Mouse (Mus musculus): ENCODE data around the gene Osbpl5. TPM values are rescaled to one million over a fixed set of nuclear protein-coding genes. Genes with fewer than 3 reads are reported as not detected.
A peak's percentile ranks its signal among the peaks of the same experiment; 100 is the strongest.

Gene Osbpl5
- total RNA-seq, 2 experiments from 2014 or later, result 16.6 to 17.6 TPM

DNA sequence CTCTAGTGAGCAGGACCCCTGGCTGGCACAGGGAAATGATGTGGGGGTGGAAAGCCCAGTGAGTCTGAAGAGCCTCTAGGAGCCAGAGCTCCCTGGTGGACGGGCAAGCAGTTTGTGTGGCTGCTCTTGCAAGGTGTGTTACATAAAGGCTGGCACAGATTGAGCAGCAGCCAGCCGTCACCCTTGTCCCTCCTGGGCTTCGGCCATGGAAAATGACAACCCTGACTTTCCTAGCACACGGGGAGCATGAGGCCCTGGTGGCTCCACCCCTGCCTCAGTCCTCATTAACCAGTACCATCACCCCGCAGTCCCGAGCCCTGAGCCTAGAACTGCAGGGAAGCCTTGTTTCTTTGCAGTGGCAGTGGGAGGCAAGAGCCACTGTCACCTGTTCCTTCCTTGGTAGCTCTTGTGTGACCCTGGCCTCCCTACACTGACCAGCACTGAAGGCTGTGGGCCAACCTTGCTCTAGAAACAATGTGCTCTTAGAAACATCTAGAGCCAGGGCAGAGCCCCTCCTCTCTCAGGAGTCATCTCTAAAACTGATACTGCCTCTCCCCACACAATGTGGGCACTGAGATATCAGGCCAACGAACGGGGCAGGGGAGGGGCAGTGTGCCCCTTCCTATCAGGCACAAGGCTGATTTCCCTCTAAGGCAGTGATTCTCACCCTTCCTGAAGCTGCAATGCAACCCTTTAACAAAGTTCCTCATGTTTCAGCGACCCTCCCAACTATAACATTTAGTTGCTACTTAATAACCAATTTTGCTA is 1.2 kb downstream of the Osbpl5 start:
- DNase-seq, result peak in 1 of 2 experiments; percentile 31

DNA sequence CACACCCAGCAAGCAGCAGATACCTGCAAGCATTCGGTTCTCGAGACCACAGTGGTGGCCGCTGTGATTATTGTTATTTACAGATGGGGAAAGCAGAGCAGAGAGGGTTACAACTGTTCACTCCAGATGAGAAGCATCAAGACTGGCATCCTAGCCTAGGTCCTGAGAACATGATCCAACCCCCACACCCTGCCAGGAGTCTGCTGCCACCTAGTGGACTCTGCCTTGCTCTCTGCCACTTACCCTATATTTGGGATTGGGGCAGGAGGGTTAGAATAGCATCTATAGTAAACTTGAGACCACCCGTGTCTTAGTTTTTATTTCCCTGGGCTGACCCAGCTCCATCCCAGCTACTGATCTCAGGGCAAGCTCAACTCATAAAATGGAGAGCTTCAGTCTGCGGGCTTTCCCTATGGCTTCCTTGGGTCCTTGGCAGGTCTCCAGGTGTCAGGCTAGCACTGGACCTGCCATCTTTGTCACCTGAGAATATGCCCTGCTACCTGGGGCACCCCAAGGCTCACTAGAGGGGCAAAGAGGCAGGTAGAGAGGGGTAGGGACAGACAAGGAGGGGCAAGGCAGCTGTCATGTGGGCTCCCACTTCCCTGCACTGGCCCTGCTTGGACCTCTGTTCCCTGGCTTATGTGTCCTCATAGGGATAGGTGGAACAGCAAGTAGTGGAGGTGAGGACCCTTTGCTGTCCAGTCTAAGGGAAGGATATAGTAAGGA is 2.6 kb downstream of the Osbpl5 start:
- peak; percentile 46 to 77 for DNase-seq

DNA sequence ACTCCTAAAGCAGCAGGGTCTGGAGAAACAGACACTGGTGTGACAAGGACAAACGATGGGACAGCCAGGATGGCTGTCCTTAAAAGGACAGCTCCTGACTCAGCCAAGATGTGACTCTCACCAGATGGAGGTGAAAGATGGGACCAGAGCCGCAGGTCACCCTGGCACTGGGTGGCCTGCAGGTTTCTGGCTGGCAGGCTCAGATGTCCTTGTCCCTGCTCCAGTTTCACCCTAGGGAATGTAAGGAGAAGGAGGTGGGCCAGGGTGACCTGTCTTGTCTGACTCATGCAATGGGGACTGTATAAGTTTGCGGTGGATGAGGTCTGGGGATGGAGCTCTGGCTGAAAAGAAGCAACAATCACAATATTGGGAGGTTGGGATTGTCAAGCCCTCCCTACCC is 4.2 kb downstream of the Osbpl5 start:
- DNase-seq, result no peak

DNA sequence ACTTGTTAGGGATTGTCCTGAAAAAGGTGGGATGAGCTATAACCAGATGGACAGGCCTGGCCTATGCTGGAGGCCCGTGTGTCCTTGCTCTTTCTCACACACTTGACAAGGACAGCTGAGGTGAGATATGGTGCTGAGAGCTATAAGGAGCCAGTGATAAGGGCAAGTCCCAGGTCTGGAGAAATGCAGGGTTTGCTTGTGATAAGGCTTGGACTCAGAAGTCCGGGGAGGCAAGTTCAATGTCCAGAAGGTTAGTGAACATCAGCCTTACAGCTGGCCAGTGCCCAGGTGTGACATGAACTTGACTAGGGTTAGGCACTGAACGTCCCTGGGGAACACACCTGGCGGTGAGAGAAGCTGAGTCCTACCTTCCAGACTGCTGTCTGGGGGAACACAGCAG is 4.7 kb downstream of the Osbpl5 start:
- DNase-seq, result no peak

DNA sequence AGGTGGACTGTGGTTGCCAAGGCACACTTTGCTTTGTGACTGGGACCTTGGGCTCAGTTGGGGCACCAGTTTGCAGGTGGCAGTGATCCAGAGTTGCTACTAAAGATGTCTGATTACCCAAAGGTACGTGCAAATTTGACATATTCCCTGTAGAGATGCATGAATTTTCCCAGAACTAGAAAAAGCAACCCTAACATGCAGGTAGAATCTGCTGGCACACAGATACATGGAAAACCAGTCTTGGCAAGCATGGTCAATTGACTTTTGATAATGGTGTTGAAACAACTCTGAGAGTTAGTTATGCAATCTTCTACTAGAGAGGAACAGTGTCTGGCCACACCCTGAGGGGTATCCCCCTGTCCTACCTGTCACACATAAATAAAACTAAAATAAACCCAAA is 5.4 kb downstream of the Osbpl5 start:
- no peak for DNase-seq

DNA sequence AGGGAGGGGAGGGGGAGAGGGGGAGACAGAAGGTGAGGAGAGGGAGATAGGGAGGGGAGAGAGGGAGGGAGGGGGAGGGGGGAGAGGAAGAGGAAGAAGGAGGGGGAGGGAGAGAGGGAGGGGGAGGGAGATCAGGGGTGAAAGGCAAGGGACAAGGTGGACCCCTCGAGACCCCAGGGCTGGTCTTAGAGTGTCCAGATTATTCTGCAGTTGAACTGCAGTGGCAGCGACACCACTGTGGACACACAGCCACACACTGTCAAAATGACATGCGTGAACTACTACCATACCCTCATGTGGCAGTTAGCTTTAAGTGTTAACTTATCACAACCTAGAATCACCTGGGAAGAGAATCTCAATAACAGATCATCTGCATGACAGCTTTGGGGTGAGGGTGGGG is 7.7 kb downstream of the Osbpl5 start:
- DNase-seq, result no peak

DNA sequence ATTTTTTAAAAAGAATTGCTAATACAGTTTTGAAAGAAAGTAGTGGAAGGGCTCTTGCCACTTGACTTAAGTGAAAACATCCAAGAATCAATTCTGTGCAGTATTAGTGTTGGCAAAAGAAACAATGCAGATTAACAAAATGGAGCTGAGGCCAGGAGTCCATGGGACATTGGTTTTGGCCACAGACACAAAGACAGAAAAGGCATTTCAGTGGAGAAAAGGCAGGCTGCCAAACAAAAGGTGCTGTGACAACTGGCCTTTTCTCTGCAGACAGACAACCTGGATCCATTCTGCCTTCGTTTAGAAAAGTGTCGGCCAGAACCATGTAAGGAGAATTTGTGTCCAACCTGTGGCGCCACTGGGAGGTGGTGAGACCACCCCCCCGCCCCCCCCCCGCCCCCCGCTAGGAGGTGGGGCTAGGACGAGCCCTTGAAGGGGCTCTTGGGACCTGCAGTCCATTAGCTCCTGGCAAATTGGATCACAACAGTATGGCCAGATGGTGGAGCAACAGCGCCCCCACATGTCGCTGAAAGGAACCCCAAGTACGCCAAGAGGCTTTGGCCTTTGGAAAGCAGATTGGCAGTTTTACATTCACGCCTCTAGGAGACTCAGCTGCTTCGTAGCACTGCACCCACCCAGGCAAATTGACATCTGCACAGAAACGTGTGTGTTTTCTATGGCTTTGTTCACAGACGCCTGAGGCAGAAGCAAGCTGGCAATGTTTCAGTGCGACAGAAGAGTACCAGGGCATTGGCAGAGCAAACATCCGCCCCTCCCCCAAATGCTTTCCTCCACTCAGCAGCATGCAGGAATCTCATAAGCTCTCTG is 8.5 kb downstream of the Osbpl5 start:
- DNase-seq, result peak; percentile 88 to 95

DNA sequence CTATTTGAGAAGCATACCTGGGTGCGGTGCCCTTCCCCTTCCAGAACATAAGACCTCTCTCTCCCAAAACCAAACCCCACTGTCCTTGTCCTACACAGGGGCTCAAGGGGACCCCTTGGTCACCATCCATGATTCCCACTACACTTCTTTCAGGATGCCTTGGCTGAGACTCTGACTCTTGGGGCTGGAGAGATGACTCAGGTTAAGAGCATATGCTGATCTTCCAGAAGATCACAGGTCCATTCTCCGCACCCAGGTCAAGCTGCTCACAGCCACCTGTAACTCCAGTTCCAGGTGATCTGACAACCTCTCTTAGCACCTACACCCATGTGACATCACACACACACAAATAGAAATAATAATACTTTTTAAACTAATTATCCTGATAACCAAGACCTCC is 16.1 kb downstream of the Osbpl5 start:
- no peak for DNase-seq

DNA sequence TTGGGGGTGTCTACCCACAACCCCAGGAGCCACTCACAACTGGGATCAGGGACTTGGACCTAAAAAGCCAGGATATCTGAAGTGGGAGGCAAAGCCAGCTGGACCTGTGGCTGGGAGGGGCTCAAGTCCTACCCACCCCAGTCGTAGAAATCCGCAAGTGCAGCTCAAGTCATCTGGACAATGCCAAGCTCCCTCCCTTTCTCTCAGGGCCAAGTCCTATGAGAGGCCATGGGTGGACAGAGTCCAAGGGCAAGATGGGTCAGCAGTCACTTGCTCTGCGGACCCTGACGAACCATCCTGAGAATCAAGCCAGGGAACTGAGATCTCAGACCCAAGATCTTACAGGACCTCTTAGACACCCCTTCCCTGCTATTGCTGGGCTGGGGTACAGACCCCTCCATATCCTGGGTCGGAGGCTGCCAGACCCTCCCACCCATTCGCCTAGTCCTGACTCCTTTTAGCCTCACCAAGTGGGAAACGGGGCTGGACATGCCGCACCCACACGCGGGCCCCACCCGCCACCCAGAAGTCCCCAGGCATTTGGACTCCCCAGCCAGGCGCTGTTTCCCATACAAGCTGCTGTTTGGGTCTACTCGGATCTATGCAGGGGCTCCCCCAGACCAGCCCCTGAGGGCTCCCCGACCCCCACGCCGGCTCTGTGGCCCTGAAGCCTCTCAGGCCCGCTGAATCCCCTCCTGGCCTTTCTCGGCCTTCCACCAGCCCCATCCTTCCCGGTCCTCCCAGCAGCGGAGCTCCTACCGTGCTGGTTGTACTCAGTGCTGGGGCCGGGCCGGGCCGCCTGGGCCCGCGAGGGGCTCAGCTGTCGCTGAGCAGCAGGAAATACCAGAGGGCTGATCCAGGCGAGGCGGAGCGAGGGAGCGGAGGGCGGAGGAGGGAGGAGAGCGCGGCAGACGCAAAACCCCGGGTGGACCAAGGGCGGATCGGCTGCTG is 17.0 kb downstream of the Osbpl5 start:
- peak; percentile 90 to 92 for DNase-seq

DNA sequence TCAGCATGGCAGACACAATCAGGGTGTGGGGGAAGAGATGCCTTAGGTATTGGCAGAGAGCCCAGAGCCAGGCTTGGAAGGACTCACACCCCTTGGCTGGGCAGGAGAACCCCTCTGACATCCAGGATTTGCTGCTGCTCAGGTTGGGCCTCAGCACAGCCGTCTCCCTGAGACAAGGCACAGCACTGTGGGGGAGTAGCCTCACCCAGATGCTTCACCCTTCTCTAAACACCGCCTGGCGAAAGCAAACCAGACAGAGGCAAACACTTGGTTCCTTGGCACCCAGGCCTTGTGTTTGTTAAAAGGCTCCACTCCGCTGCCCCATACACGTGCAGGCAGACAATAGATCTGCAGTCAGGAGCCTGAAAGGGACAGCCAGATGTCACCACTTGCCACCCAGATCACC is 18.2 kb downstream of the Osbpl5 start:
- DNase-seq, result peak; percentile 42 to 49

DNA sequence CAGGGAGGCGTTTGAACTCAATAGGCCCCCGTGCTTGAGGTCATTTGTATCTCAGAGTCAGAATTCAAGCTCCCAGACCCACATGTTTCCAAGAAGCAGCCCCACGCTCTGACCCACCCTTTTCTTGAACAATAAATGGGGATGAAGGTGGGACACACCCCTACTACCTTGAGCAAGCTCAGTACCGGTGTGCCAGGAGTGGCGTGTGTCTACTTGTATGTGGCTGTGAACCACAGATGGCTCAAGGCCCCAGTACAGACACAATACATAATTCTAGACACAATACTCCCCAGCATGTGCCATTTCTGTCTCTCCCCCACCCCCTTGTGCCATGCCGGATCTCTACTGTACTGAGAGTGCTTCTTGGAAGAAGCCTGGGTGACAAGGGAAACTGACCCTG is 18.6 kb downstream of the Osbpl5 start:
- DNase-seq, result no peak

DNA sequence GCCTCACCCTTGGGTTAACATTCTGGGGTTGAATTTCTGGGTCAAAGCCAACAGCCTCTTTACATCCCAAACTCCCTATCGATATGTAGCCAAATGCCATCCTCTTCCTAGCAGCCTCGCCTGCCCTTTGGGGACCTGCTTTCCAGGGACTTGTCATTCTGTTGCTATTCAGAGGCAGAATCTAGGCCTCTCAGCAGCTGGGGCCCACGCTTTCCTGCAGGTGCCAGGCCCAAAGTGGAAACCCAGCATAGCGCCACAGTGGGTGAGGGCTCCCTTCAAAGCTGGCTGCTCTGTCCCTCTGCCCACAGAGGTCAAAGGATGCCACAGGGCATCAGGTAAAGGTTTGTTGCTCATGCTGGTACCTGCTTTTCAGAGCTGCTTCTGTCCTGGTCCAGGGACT is 23.0 kb downstream of the Osbpl5 start:
- DNase-seq, result no peak

DNA sequence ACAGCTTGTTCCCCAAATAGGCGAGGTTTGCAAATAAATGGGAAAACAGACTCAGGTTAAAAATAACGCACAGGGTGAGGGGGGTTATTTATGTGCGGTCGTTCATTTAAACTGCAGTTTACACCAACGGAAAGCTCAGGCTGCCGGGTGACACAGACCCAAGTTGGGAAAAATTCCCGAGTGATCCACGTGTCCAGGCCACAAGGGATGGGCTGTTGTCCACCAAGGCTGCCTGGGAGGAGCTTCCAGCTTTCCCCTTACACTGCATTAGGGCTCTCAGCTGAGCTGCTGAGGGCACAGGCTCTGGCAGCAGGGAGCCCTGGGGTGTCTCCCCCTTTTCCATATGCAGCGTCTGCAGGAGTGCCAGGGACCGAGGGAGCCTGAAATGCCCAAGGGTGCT is 26.9 kb downstream of the Osbpl5 start:
- peak; percentile 64 to 72 for DNase-seq

DNA sequence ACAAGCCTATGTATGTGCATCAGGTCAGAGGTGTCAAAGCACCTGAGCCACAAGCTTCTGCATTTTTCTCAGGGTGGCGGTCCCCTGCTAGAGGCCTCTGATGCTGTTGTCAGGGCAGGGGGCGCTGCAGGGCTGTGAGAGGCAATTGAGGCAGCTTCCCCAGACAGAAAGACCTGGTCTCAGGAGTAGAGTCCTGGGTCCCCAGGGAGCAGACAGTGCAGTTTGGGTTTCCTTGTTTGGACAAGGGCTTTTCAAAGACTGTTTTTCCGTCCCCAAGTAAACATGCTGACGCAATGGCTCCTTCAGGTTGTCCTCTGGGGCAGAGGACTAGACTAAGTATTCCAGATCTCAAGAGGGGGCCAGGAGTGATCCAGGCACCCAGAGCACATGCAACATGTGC is 30.4 kb downstream of the Osbpl5 start:
- no peak for DNase-seq

DNA sequence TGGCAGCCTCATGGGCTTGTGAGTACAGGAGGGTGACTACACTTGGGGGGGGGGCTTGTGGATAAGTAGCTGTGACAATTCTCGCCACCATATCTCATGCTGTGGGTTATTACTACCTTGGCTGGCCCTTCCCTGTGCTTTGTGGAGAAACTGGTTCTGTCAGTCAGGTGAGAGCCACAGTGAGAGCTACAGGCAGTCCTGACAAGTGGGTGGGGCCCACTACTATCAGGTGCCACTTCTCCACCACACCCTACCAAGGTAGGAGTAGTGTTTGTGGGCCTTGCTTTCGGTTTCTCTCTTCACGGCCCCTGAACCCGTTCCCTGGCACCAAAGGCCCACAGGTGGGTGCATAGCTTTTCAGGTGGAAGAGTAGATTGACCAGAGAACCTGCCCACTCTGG is 32.9 kb downstream of the Osbpl5 start:
- no peak for DNase-seq

DNA sequence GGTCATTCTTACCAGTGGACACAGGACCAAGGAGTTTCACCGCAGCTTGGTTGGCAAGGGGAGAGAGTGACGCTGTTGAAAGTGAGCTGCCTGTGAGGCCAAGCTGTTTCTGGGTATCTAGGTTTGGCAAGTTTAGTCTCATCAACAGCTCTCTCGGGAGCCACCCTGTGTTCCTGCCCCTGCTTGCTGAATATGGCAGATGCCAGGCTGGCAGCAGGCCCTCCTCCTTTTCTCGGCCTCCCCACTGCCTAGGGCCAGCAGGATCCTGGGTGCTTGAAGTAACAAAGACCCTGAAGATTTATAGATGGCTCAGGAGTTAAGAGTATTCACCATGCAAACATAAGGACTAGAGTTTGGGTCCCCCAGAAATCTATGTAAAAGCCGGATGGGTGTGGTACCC is 34.1 kb downstream of the Osbpl5 start:
- DNase-seq, result no peak

DNA sequence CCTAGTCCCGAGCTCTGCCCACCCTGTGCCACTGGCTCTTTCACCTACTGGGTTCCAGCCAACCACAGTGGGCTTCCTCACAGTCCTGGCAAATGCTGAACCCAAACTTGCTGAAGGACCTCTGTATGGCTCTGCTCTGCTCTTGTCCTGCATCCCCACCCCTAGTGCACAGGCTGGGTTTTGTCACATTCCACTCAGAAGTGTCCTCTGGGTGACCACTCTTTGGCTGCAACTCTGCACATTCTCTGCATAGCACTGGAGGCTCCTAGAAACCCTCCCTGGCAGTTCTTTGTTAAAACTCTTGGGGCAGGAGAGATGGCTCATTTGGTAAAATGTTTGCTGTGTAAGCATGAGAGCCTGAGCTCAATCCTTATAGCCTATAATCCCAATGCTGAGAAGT is 39.0 kb downstream of the Osbpl5 start:
- DNase-seq, result no peak

DNA sequence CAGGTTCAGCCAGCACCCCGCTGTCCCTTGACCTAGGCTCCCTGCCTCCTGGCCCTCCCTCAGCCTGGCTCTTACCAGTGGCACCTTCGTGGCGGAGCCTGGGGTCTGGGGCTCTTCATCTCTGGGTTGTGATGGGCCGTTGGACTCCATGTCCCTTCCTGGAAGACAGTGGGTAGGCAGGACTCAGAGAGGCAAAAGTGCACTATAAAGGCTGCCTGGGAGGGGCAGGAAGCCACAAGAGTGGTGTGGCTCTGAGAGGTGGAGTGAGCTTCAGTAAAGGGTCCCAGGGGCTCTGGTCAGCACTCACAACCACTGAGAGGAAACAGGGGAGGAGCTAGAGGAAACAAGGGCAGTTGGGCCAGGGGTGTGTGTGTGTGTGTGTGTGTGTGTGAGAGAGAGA is 43.4 kb downstream of the Osbpl5 start:
- DNase-seq, result no peak

DNA sequence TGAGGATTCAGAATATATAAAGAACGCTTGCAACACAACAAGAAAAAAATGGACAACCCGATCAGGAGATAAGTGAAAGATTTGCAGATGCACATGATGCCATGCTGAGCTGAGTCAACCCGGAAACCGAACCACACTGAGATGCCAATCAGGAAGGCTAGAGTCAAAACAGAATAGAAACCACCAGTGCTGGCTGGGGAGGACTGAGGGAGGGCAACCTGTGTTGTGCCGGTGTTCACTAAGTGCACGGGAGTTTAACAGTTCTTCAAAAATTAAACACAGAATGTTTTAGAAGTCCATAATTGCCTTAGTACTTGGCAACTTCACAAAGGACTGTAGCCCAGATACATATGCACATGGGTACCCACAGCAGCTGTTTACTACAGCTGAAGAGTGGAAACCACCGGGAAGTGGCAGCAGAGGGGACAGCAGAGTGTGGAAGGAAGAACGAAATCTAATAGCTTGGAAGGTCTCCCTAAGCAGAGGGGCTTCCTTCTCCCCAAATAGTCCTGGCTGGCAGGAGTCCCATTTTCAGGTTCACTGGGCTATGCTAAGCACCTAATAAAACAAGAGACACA is 43.9 kb downstream of the Osbpl5 start:
- no peak for DNase-seq

DNA sequence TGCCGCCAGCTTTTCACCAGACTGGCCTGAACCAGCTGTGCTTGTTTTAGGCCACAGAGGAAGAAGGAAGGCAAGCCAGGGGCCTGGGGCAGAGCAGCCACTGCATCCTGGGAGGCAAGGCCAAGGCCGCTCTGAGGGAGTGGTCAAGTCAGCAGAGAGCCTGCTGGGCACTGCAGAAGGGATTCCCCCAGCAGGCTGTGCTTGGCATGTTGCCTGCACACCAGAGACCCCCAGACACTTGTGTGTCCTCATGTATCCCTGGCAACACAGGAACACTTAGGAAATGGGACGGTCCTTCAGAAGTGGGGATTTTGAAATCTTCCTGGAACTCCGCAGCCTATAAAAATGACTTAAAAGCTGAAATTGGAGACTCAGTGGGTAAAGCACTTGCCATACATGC is 44.8 kb downstream of the Osbpl5 start:
- DNase-seq, result peak in 1 of 2 experiments; percentile 26

DNA sequence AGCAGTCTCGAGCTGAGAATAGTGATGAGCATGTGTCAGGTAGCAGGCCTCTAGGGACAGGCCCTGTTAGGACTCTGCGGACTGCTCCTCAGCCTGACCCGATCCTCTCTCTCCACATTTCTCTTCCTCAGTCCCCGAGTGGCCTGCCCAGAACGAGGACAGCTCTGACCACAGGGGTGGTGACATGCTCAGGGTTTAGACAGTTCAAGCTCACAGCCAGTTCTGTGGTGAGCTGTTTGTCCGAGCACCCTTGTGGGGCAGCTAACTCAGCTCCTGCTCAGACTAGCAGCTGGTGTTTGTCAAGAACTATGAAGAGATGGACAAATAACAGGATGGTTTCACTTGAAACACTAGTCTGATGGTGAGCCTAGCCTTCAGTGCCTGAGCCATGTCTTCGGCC is 45.4 kb downstream of the Osbpl5 start:
- DNase-seq, result no peak
